Mouse (Mus musculus) midbrain, embryonic 15.5 days (tissue): ENCODE data around the gene Gm47429. TPM values are rescaled to one million over a fixed set of nuclear protein-coding genes. Genes with fewer than 3 reads are reported as not detected.
"Not testable (repeated sequence)": the region's sequence is repeated elsewhere in the genome, so short reads cannot be mapped to it uniquely, and the experiment has no call there.

Experiments
- ATAC-seq: fragments of 200-750 bp; cut with Nextera tagmentation; replicated peaks from 2 replicates; pipeline ENCODE4 v1.8.0; 2017; ENCODE audit warnings: moderate TSS enrichment
- H3K27ac ChIP-seq: fragments of 300-500 bp; sonication (generic); 2 replicates; pipeline ENCODE4 v1.5.1; 2015; ENCODE audit warnings: mild to moderate bottlenecking, inconsistent platforms
- H3K27me3 ChIP-seq: fragments of 300-500 bp; sonication (generic); replicated peaks from 2 replicates; pipeline ENCODE4 v1.6.1; 2015; ENCODE audit warnings: inconsistent platforms
- H3K36me3 ChIP-seq: fragments of 300-500 bp; sonication (generic); replicated peaks from 2 replicates; pipeline ENCODE4 v1.6.1; 2015; ENCODE audit warnings: inconsistent platforms
- H3K4me1 ChIP-seq: fragments of 300-500 bp; sonication (generic); 2 replicates; pipeline ENCODE4 v1.6.1; 2015; ENCODE audit warnings: inconsistent platforms
- H3K4me2 ChIP-seq: fragments of 300-500 bp; sonication (generic); 2 replicates; pipeline ENCODE4 v1.6.1; 2015; ENCODE audit warnings: inconsistent platforms, mild to moderate bottlenecking, moderate library complexity
- H3K4me3 ChIP-seq: fragments of 300-500 bp; sonication (generic); 2 replicates; pipeline ENCODE4 v1.5.1; 2015; ENCODE audit warnings: mild to moderate bottlenecking, inconsistent platforms
- H3K9ac ChIP-seq: fragments of 300-500 bp; sonication (generic); 2 replicates; pipeline ENCODE4 v1.6.1; 2015; ENCODE audit warnings: mild to moderate bottlenecking, inconsistent platforms
- H3K9me3 ChIP-seq: fragments of 300-500 bp; sonication (generic); 2 replicates; pipeline ENCODE4 v1.6.1; 2016; ENCODE audit warnings: inconsistent platforms
- WGBS: fragments of 180-500 bp; shearing (Covaris S2); methylation state at CpG from one replicate; pipeline ENCODE4 v1.1.7; 2015; ENCODE audit warnings: mixed read lengths; 5-methylcytosine and 5-hydroxymethylcytosine counted together
- polyA plus RNA-seq: library from polyadenylated mRNA; unstranded; fragments of >200 nt; fragmentation: Nextera tagmentation; extraction: Ambion mirVana; gene quantifications from 2 replicates; pipeline ENCODE4 v1.2.1, GENCODE M21; 2015

Gm47429 gene
- polyA plus RNA-seq: not detected in 2 replicates

DNA sequence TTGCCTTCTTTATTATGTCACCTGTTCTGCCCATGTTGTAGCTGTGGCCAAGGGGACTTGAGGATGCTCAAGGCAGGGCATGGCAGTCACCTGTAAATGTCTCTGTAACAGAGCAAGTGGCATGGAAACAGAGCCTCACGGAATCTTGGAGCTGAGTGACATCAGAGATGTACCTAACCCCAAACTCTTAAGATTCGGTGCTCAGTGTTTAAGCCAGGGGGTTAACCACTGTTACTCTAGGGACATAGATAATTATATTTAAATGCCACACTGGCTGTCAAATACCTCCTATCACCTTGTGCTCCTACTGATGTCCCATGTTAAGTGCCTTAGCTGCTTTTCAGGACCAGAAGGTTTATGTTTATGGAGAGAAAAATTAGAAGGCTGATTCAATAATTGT lies at the start of gene Gm47429:
Gm47429 (minus strand) TSS at position 101 of the 400 bp plus-strand sequence.
- WGBS: 90% methylated on average over 2 of the region's 2 CpGs
- Histone ChIP-seq H3K4me1 (no peaks in the 10 kb centered on the region), H3K9ac (no peak within 1 kb of the TSS), H3K9me3 (no peaks in the 10 kb centered on the region), H3K27me3 (no peaks in the 10 kb centered on the region), H3K36me3 (no peaks in the 10 kb centered on the region), H3K4me2 (no peak within 1 kb of the TSS), H3K4me3 (no peak within 1 kb of the TSS), H3K27ac (no peak within 1 kb of the TSS)
- ATAC-seq: no peak

DNA sequence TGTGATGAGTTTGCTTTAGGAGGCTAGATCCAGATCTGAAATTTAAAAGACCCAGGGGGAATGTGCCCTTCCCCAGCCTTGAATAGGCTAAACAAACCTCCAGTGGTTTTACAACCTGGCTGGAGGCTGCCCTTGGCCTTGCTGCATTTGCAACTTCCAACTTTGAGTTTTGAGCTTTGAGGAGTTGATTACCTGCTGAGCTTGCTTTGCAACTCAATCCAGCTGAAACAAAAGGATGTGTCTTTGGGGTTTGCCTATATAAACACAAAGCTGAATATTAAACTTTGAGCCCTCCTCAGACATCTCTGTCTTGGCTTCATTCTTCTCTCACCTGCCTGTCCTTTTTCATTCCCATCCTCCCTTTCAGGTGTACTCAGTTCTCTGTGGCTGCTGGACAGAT lies 44.8 kb upstream of the Gm47429 start:
- H3K4me3 ChIP-seq, H3K36me3 ChIP-seq, H3K4me2 ChIP-seq, H3K9ac ChIP-seq, H3K9me3 ChIP-seq, ATAC-seq, H3K4me1 ChIP-seq, H3K27me3 ChIP-seq, H3K27ac ChIP-seq: not testable (repeated sequence)

DNA sequence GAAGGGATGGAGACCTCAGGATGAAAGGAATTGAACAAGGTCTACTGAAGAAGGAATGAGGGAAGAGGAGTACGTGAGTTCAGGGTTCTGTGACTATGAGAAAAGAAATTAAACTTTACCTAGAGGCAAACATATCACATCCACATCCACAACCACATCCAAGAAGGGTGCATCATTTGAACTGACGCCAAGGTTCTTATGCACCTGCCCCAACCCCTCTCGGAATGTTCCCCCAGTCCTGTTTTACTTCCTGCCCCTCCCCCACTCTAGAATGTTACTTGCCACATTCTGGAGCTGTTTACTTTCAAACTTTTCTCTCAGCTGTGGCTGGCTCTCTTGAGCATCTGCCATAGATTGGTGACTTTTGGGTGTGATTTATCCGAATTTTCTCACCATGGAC lies 23.3 kb upstream of the Gm47429 start, which contains the start of gene Nutm2:
Nutm2 (plus strand) TSS at position 301 of the 400 bp plus-strand sequence.
- Histone ChIP-seq H3K36me3 (no peaks in the 10 kb centered on the region), H3K9ac (no peak within 1 kb of the TSS), H3K9me3 (no peaks in the 10 kb centered on the region), H3K4me3 (no peak within 1 kb of the TSS), H3K27ac (no peak within 1 kb of the TSS), H3K4me1 (no peaks in the 10 kb centered on the region), H3K27me3 (no peaks in the 10 kb centered on the region), H3K4me2 (no peak within 1 kb of the TSS)
- WGBS: 87% methylated on average over 4 of the region's 4 CpGs
- ATAC-seq: no peak

DNA sequence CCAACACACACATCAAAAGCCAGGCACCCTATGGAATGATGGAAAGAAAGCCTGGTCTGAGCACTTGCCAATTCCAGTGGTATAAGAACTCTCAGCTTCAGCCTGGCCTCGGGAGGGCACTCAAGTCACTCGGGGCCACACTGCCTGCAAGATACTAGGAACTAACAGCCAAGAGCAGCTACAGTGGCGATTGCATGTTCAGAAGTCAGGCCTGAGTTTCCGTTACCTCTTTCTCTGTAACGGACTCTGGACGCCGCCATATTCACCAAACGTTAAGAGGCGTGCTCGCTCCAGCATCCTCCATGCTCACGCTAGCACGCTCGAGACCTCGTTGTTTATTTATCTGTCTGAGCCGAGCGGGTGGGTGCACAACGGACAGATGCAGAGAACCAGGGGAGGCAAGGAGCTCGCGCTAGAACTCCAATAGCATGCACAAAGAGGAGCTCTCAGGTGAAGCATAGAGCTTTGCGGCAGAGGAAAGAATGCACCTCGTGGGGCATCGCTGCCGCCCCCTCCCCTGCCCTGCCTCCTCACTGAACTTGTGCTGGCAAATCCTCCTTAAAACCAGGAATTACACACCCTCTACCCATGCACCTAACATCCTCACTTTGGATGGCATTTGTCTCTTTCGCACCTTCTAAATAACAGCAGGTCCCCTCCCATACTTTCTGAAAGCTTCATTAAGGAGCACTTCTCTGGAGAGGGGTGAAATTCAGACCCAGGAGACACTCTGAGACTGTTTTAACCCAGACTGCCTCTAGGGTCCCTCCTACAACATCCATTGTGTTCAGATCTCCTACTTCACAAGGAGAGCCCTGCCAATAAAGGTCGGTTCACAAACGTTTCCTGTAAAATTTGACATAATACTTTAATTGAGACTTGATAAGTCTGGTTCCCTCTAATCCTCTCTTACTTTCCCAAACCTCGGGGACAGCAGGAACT lies 21.2 kb upstream of the Gm47429 start:
- 0 out of 2 replicates have a peak overlapping the region, but pooled peaks have one; percentile 7 for H3K9ac ChIP-seq
- ATAC-seq: peak; percentile 66; the same call in 1 of the 2 replicates

GRCm38 (mm10) chr13:50460433-50460832 lies 16.7 kb upstream of the Gm47429 start:
- H3K27ac ChIP-seq, H3K27me3 ChIP-seq, H3K4me3 ChIP-seq, H3K36me3 ChIP-seq, ATAC-seq, H3K4me1 ChIP-seq, H3K9me3 ChIP-seq, H3K9ac ChIP-seq, H3K4me2 ChIP-seq: not testable (repeated sequence)
- WGBS: 66% methylated on average over 2 of the region's 2 CpGs

More for the DNA sequence above, 21.2 kb upstream of the Gm47429 start:
- H3K27ac ChIP-seq: no peak overlapping the region
- no peaks in the 10 kb centered on the region for H3K36me3 ChIP-seq
- H3K9me3 ChIP-seq: no peaks in the 10 kb centered on the region
- no peaks in the 10 kb centered on the region for H3K4me1 ChIP-seq
- H3K27me3 ChIP-seq: no peaks in the 10 kb centered on the region
- WGBS: 47% methylated on average over 27 of the region's 27 CpGs
- peak overlapping the region; percentile 22 for H3K4me3 ChIP-seq
- H3K4me2 ChIP-seq: peak overlapping the region; percentile 41

GRCm38 (mm10) chr13:50453426-50453825 lies 9.7 kb upstream of the Gm47429 start:
- no peak overlapping the region for H3K4me2 ChIP-seq
- no peak for ATAC-seq

DNA sequence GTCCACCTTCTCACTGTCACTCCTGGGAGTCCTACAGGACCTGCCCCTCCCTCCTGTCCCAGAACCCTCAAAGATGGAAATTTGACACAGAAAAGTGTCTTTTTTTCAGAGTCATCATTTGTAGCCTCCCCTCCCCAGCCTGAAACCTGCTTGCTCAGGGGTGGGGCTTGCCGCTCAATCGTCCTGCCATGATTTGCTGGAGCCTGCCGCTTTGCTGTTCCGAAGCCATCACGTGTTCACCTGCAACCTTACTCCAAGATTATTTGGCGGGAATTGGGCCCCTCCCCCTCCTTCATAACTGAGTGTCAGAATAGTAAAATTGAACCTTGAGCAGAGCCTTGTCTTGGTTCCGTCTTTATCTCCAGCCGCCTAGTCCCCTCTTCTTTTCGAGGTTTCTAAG lies 8.6 kb upstream of the Gm47429 start:
- not testable (repeated sequence) for H3K27me3 ChIP-seq, H3K4me2 ChIP-seq, H3K36me3 ChIP-seq, H3K4me1 ChIP-seq, H3K27ac ChIP-seq, H3K4me3 ChIP-seq, H3K9me3 ChIP-seq, H3K9ac ChIP-seq, ATAC-seq
- 77% methylated on average over 9 of the region's 9 CpGs for WGBS

More at GRCm38 (mm10) chr13:50453426-50453825, 9.7 kb upstream of the Gm47429 start:
- H3K9ac ChIP-seq: no peak overlapping the region
- no peaks in the 10 kb centered on the region for H3K27me3 ChIP-seq
- H3K9me3 ChIP-seq: no peaks in the 10 kb centered on the region
- 34% methylated on average over 4 of the region's 4 CpGs for WGBS
- H3K4me1 ChIP-seq: no peaks in the 10 kb centered on the region
- no peaks in the 10 kb centered on the region for H3K36me3 ChIP-seq
- no peak overlapping the region for H3K27ac ChIP-seq
- H3K4me3 ChIP-seq: no peak overlapping the region

- H3K9ac ChIP-seq: no peak overlapping the region
- no peak overlapping the region for H3K27ac ChIP-seq
- no peaks in the 10 kb centered on the region for H3K27me3 ChIP-seq
- 63% methylated on average over 4 of the region's 4 CpGs for WGBS
- no peak for ATAC-seq
- H3K4me2 ChIP-seq: no peak overlapping the region
- no peaks in the 10 kb centered on the region for H3K36me3 ChIP-seq
- no peaks in the 10 kb centered on the region for H3K9me3 ChIP-seq
- H3K4me1 ChIP-seq: no peaks in the 10 kb centered on the region
- no peak overlapping the region for H3K4me3 ChIP-seq
These were observed 1.5 kb upstream of the Gm47429 start for GRCm38 (mm10) chr13:50445261-50445660.

DNA sequence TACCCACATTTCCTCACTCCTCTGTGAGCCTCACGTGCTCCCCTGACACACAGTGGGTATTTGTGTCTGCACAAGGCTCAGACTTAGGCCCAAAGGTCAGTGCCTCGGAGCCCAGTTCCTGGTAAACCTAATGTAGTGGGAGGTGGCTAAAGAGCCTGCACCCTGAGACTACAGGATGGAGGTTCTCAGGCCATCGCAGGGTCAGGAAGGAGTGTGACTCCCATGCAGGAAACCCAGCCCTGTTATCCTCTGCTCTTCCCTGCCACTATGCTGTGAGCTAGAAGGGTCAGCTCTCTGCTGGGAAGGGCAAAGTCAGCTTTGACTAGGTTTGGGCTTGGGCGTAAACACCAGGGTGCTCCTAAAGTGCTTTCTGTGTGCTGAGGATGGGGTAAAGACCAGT lies 17.0 kb downstream of the Gm47429 start:
- Histone ChIP-seq H3K36me3 (peaks cover 67% of the 10 kb centered on the region), H3K27ac (no peak overlapping the region), H3K9ac (no peak overlapping the region), H3K9me3 (no peaks in the 10 kb centered on the region), H3K4me2 (no peak overlapping the region), H3K27me3 (no peaks in the 10 kb centered on the region), H3K4me3 (no peak overlapping the region), H3K4me1 (no peaks in the 10 kb centered on the region)
- 94% methylated on average over 4 of the region's 4 CpGs for WGBS
- ATAC-seq: no peak

GRCm38 (mm10) chr13:50424517-50424916 lies 19.2 kb downstream of the Gm47429 start:
- 91% methylated on average over 2 of the region's 2 CpGs for WGBS
- H3K4me3 ChIP-seq: no peak overlapping the region
- no peaks in the 10 kb centered on the region for H3K27me3 ChIP-seq
- H3K4me2 ChIP-seq: no peak overlapping the region
- H3K9ac ChIP-seq: no peak overlapping the region
- H3K9me3 ChIP-seq: no peaks in the 10 kb centered on the region
- ATAC-seq: no peak
- H3K4me1 ChIP-seq: no peaks in the 10 kb centered on the region
- H3K36me3 ChIP-seq: peaks cover 62% of the 10 kb centered on the region
- no peak overlapping the region for H3K27ac ChIP-seq

DNA sequence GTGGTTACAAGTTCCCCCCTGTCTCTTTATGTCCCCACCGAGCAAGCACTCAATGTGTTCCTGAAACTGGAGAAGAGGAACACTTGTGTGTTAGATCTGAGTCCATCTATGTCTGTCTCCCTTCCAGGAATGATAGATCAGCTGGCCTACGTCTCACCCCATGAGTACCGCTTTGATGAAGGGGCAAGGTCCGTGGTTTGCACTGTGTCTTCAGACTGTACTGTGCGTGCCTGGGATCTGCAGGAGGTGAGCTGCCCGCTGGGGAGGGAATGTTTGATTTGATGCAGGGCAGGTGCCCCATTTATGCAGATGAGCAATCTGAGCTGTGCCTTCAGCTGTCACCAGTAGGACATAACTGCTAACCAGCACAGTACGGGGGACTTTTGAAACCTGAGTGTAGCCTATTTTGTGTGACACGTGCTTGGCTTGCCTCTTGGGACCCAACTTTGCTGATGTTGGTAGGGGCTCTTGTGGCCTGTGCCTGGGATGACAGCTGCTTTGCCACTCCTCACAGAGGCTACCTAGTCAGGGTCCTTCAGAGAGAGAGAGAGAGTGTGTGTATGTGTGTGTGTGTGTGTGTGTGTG lies 20.0 kb downstream of the Gm47429 start:
- no peak for ATAC-seq
- 94% methylated on average over 8 of the region's 8 CpGs for WGBS
- Histone ChIP-seq H3K9me3 (no peaks in the 10 kb centered on the region), H3K36me3 (peaks cover 54% of the 10 kb centered on the region), H3K9ac (no peak overlapping the region), H3K27me3 (no peaks in the 10 kb centered on the region), H3K4me3 (no peak overlapping the region), H3K27ac (no peak overlapping the region), H3K4me1 (peaks cover 4% of the 10 kb centered on the region), H3K4me2 (no peak overlapping the region)

- Histone ChIP-seq H3K4me1 (peaks cover 15% of the 10 kb centered on the region), H3K36me3 (peaks cover 14% of the 10 kb centered on the region; the same call in 1 of the 2 replicates), H3K4me3 (peak overlapping the region; percentile 84), H3K27me3 (no peaks in the 10 kb centered on the region), H3K9me3 (no peaks in the 10 kb centered on the region), H3K9ac (peak overlapping the region; percentile 86), H3K27ac (no peak overlapping the region), H3K4me2 (peak overlapping the region; percentile 66)
- WGBS: 50% methylated on average over 3 of the region's 3 CpGs
- ATAC-seq: peak; percentile 12; the same call in 1 of the 2 replicates
These were observed 25.3 kb downstream of the Gm47429 start for GRCm38 (mm10) chr13:50418421-50418820.
